8 mouse cellular contexts compared by ENCODE assay signal in genomic region chr1:133131561-133131905, GRCm38 (mm10). TPM values are rescaled to one million over a fixed set of nuclear protein-coding genes. Genes with fewer than 3 reads are reported as not detected.
A peak's percentile ranks its signal among the peaks of the same experiment; 100 is the strongest.
DNase-seq lines count a peak whose midpoint lies in the region; ATAC-seq lines count a peak whose summit lies in the region.

No protein-coding gene starts in this region.

- under 1% methylated on average over 35 of the region's 35 CpGs for WGBS in kidney, embryonic 15.5 days
- WGBS in midbrain, embryonic 15.5 days, result under 1% methylated on average over 35 of the region's 35 CpGs

- ATAC-seq in kidney, embryonic 15.5 days (replicated peaks; ENCODE audit: low FRiP score), result no peak
- ATAC-seq in inflammation-experienced regulatory T-cells, adult 6 months, result peak; percentile 5
- ATAC-seq in midbrain, embryonic 15.5 days (replicated peaks), result no peak

- peak overlapping the region; percentile 98 for H3K27ac ChIP-seq in kidney, embryonic 15.5 days
- H3K27ac ChIP-seq in midbrain, embryonic 15.5 days, result peak overlapping the region; percentile 96

- H3K4me3 ChIP-seq in kidney, embryonic 15.5 days (replicated peaks), result peak overlapping the region; percentile 92
- peak overlapping the region; percentile 79 for H3K4me3 ChIP-seq in midbrain, embryonic 15.5 days

- no peaks in the 10 kb centered on the region for H3K27me3 ChIP-seq in kidney, embryonic 15.5 days
- H3K27me3 ChIP-seq in midbrain, embryonic 15.5 days (replicated peaks), result no peaks in the 10 kb centered on the region

- peak overlapping the region; percentile 96 for H3K9ac ChIP-seq in kidney, embryonic 15.5 days
- peak overlapping the region; percentile 89 for H3K9ac ChIP-seq in midbrain, embryonic 15.5 days

- H3K4me1 ChIP-seq in kidney, embryonic 15.5 days, result peaks cover 50% of the 10 kb centered on the region
- H3K4me1 ChIP-seq in midbrain, embryonic 15.5 days, result peaks cover 48% of the 10 kb centered on the region

- H3K9me3 ChIP-seq in kidney, embryonic 15.5 days (replicated peaks), result no peaks in the 10 kb centered on the region
- H3K9me3 ChIP-seq in midbrain, embryonic 15.5 days, result no peaks in the 10 kb centered on the region

- peaks cover 25% of the 10 kb centered on the region for H3K36me3 ChIP-seq in kidney, embryonic 15.5 days
- no peaks in the 10 kb centered on the region for H3K36me3 ChIP-seq in midbrain, embryonic 15.5 days (replicated peaks)

- H3K4me2 ChIP-seq in kidney, embryonic 15.5 days, result peak overlapping the region; percentile 95
- peak overlapping the region; percentile 95 for H3K4me2 ChIP-seq in midbrain, embryonic 15.5 days

- no peak for DNase-seq in kidney, postnatal 36 days
- DNase-seq in brain, embryonic 18.5 days (ENCODE audit: low read depth, low spot score), result peak; percentile 18
- DNase-seq in adrenal gland, postnatal 4 days (ENCODE audit: low spot score in 2 of 2), result no peak
- DNase-seq in embryo, embryonic 11 days, result no peak
- no peak for DNase-seq in cerebellum, adult 9-10 months

RNA-seq across cellular contexts. Expression of gene Ppp1r15b, which starts 0.6 kb away (rescaled TPM):
- polyA plus RNA-seq in kidney, embryonic 15.5 days (2015; fragmentation: Nextera tagmentation; extraction: Ambion mirVana), result 42.1 and 42.2 TPM in 2 replicates
- 10 to 100 TPM; 20.8 to 26.0 (median 23.6) TPM for polyA plus RNA-seq in inflammation-experienced regulatory T-cells, adult 6 months (2017; shearing (Covaris generic))
- polyA plus RNA-seq in midbrain, embryonic 15.5 days (2015; fragmentation: Nextera tagmentation; extraction: Ambion mirVana), result 29.2 and 30.1 TPM in 2 replicates
- 10 to 100 TPM; 71.6 to 75.0 TPM for total RNA-seq in adrenal gland, postnatal 4 days (2021)

RNA-seq across cellular contexts. Expression of gene Plekha6, which starts 32.5 kb away (rescaled TPM):
- 6.9 and 8.4 TPM in 2 replicates for polyA plus RNA-seq in kidney, embryonic 15.5 days (2015; fragmentation: Nextera tagmentation; extraction: Ambion mirVana)
- under 1 TPM in 1 of 3 experiments, not detected in 2; 0.25 TPM for polyA plus RNA-seq in inflammation-experienced regulatory T-cells, adult 6 months (2017; shearing (Covaris generic))
- polyA plus RNA-seq in midbrain, embryonic 15.5 days (2015; fragmentation: Nextera tagmentation; extraction: Ambion mirVana), result 21.4 and 23.4 TPM in 2 replicates
- 10 to 100 TPM; 22.2 to 32.7 TPM for total RNA-seq in adrenal gland, postnatal 4 days (2021)
